Mouse (Mus musculus): ENCODE measurements at regions not wholly inside any gene's neighbourhood (a gene's known extent, or its start where the extent isn't known, plus 50 kb on each side); places are given as distances from the start of the nearest gene placed in this dataset.

- no peak for DNase-seq (ENCODE audit: low read depth, low spot score)
These were observed 267.1 kb upstream of the Dynlrb2 start for GRCm38 (mm10) chr8:116237561-116238100.

DNA sequence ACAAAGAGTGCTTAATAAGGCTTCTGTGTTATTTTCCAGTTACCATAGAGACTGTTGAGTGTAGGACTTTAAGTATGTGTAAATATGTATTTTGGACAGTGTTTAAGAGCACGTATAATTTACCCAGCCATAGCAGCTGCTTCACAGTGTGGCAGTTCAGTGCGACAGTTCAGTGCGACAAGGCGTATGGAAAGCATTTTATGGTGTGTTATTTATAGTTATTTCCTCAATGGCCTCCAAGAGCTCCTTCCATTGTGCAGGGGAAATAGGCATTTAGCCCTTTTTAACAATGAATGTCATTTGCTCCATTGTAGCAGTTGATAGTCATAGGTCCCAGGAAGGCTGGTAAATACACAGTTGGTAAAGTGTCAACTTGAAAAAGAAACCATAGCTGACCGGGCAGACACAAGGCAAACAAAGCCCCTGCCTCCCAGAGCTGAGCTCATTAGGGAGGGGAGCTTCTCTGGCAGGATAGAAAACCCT is 275.1 kb upstream of the Dynlrb2 start:
- DNase-seq (ENCODE audit: low read depth, low spot score): no peak

DNA sequence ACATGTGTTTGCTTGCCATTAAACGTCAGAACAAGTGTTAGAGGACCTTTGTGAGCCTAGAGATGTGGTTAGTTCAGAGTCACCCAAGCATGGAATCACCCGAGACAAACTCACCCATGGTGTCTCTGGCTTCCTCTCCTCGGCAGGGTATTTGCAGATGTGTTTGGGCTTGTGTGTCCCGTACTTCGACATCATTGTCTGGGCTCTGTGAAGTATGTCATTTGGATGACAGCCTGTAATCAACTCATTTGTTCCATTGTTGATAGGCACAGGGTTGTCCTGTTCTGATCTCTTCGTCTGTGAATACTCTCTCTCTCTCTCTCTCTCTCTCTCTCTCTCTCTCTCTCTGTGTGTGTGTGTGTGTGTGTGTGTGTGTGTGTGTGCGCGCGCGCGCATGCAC is 277.8 kb upstream of the Dynlrb2 start:
- DNase-seq (ENCODE audit: low read depth, low spot score): no peak

DNA sequence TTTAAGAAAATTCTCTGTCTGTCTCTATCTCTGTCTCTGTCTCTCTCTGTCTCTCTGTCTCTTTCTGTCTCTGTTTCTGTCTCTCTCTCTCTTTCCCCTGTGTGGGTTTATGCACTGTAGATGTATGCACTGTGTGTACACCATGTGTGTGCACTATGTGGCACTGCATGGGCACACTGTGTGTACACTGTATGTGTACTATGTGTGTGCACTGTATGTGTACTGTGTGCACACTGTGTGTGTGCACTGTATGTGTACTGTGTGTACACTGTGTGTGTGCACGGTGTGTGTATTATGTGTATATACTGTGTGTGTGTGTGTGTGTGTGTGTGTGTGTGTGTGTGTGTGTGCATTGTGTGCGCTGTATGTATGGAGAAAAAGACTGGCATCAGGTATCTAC is 281.5 kb upstream of the Dynlrb2 start:
- DNase-seq (ENCODE audit: low read depth, low spot score): no peak

DNA sequence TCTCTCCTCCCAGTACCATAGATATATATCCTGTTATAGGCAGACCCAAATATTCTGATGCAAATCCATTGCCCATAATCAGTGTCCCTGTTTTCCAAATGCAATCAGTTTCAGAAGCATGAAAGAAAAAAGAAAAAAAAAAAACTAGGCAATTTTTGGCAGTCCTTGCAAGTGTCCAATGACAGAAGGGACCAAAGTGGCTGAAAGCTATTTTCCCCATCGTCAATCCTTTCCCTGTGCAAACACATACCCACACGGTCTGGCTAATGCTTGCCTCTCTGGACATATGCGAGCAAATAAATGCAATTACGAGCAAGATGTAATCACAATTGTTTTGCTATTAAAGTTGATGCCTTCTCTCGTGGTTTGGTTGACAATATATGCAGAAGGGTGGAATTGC is 288.9 kb upstream of the Dynlrb2 start:
- no peak for DNase-seq (ENCODE audit: low read depth, low spot score)

DNA sequence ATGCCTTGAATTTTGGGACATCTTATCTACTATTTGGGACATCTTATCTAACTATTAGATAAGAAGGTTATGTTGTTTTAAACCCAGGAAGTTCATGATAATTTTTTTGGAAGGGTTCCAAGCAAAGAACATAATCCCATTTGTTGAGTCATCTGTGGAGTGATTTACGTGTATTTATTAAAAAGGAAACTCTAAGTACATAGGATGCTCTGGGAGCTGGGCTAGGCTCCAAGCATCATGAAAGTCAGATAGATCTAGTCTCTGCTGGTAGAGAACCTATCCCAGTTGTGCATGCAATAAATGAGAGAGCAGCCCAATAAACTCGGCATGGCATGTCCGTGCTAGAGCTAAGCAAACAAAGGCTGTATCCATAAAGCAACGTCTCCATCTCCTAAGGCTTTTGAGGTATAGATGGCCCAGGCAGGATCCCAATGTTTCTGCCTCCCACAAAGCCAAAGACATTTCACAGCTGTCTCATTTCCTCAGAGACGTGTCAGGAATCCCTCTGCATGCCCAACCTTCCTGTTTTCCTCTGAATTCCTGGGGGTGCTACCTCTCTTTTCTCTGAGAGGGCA is 289.4 kb upstream of the Dynlrb2 start:
- no peak for DNase-seq (ENCODE audit: low read depth, low spot score)

DNA sequence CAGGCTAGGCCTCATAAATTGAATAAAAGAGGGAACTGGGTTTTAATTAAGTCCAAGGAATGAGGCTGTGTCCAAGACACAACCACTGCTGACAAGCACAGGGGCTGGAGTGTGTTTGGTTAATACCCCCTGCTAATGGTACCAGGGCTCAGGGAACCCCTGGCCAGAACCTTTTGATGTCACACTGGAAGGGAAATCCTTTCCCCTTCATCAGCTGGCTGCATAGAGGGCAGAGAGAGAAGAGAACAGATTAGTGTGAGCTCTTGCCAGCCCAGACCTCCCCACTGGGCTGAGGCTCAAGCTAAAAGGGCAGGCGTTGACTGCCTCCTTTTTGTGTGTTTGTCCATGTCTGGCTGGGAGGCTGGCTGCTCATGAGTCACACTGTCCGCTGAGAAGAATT is 301.1 kb upstream of the Dynlrb2 start:
- peak; percentile 4 for DNase-seq (ENCODE audit: low read depth, low spot score)

GRCm38 (mm10) chr8:116200459-116200999 is 304.2 kb upstream of the Dynlrb2 start:
- no peak for DNase-seq (ENCODE audit: low read depth, low spot score)

DNA sequence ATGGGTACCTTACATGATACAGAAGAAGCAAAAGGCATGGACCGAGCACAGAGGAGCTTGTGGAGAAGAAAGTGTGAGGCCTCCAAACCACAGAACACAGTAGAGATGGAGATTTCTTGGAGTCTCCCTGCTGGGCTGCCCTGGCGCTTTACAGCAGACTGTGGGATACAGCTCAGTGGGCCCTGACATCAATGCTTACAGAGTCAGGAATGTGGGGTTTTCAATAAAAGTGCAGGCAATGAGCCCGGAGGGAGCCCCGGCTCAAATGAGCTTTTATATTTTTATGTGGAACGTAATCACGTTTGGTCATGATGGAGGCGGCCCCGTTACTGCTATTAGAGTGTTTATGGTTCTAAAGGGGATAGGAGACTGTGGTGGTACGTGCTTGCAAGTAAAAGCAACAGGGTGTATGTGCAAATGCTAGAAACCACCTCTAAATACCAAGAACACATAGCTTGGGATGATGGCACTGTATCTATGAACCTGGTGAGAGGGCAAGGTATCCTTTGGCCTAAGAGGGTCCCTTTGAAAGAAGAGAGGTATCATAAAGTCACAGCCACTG is 308.1 kb upstream of the Dynlrb2 start:
- DNase-seq (ENCODE audit: low read depth, low spot score): no peak

DNA sequence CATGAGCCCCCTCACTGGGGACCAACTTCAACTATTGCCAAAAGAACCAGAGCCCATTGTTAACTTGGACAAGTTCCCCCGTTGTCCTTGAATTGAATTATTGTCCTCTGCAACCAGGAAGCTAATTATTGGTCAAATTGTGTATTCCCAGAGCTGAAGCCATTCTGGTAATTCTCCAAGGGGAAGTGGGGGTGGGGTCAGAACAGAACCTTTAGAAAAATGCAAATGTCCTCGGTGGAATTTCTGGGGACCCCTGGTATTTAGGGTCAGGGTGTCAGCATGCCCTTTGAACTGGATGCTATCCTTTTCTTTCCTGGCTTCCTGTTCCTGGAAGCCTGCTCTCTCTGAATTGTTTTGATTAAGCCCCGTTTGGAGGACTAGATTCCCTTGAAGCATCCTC is 312.7 kb upstream of the Dynlrb2 start:
- DNase-seq (ENCODE audit: low read depth, low spot score): no peak

DNA sequence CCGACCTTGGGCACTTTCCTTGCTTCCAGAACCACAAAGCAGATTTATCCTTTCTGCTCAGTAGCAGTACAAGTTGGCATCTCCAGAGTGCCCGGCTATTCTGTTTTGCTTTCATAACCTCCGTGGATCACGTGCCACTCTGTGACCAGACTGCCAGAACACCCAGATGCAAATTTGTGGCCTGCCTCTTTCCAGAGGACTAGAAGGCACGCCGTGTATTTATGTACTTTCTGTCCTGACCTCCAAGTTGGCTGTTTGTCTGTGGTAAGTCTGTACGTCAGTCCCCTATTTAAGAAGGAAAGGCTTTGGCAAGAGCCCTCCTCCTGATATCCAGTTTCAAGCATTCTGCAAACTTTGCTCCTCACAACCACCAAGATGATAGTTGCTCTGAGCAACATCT is 319.6 kb upstream of the Dynlrb2 start:
- DNase-seq (ENCODE audit: low read depth, low spot score): no peak

GRCm38 (mm10) chr8:116184241-116184640 is 320.5 kb upstream of the Dynlrb2 start:
- no peak for DNase-seq (ENCODE audit: low read depth, low spot score)

GRCm38 (mm10) chr8:116177946-116178345 is 326.8 kb upstream of the Dynlrb2 start:
- DNase-seq (ENCODE audit: low read depth, low spot score): peak; percentile 39

- no peak for DNase-seq (ENCODE audit: low read depth, low spot score)
These were observed 329.9 kb upstream of the Dynlrb2 start for GRCm38 (mm10) chr8:116174891-116175290.

DNA sequence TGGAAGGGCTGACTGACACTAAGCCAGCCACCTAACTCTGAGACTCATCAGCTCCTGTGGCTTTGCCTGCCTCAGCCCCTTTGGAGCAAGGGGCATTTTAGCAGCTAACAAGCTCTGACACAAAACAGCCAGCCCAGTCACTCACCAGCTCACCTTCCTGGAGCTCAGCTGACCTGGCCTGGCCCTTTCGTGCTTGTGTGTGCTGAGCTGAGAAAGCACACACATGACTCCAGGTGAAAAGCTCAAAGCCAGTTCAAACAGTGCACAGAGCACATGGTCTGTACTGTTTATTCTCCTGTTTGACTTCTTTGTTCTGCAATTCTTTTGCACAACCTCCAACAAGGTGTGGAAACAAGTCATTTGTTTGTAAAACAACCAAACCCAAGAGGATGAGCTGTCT is 330.8 kb upstream of the Dynlrb2 start:
- no peak for DNase-seq (ENCODE audit: low read depth, low spot score)

DNA sequence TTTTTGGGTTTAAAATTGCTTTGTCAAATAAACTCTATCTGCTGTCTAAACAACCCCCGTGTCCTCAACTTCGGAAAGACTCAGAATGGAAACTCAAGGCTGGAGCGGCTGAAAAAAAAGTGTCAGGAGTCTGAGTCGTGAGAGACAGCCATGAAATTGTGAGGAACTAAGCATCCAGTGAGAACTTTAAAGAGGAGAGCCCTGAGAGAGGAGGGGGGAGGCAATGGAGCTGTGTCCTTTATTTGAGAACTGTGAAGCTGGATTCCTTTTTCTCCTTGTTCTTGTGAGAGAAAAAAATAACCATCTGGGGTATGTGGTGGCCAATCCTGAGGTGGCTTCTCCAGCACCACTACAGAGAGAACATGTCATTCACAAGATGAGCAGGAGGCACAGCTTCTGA is 336.9 kb upstream of the Dynlrb2 start:
- no peak for DNase-seq (ENCODE audit: low read depth, low spot score)

DNA sequence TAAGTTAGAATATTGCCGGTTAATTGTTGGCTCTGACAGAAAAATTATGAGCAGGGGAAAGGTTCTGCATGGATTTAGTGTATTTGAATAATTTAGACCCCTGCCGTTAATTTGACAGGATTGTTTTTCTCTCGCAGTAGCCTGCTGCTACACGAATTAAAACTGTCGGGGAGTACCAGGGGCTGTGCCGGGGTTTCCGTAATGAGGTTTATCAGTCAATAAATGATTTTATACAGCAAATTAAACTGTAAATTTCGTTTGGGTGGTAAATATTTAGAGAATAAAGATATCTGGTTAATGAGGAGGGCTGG is 339.8 kb upstream of the Dynlrb2 start:
- no peak for DNase-seq (ENCODE audit: low read depth, low spot score)

GRCm38 (mm10) chr8:116164190-116164988 is 340.4 kb upstream of the Dynlrb2 start:
- DNase-seq (ENCODE audit: low read depth, low spot score): no peak

DNA sequence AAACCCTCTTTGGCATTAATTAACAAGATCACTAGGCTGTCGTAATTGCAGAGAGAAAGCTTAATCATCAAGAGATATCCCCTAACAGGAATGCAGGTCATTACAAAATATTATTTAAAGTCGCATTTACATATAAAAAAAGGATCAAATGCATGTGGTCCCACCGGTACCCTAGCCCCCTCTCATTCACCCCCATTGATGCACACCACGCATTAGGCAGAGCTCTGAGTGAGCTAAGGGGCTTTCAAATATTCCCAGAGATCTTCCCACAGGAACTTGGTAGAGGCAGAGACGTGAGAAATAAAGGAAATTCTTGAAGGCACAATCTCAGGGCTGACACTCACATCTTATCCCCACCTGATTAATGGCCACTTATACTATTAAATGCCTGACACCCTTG is 343.8 kb upstream of the Dynlrb2 start:
- DNase-seq (ENCODE audit: low read depth, low spot score): no peak

DNA sequence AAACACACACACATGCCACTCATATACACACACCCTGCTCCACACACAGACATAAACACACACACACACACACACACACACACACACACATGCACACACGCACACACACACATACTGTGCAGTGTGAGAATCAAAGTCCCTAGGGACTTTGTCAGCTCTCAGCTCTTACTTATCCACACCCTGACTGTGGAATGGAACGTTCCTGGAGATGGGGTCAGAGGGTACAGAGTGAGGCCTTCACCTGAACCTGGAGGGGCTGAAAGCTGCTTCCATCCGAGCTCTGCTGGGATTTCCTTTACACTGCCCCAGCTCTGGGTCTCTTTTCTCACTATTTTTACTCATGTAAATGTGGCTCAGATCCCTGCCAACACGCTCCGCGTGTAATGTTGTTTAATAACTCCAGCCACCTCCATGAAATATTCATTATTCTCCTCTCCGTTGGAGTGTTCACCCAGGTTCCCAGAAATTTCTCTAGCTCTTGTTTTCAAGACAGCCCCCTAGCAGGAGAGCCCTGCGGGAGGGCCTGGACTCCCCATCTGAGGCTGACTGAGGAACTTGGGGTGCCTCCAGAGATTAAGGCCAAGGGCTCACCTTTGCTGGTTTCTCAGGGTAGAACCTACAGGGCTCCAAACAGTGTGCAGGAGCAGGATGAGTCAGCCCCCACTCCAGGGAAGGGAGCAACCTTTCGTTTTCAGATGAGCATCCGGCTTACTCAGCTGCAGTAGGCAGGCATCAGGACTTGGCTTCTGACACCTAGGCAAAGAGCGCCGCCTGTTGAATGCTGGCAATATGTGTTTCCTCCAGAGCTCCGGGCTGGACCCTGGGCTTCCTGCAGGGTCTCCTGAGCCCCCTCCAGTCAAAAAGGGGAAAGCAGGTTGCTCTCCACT is 360.8 kb upstream of the Dynlrb2 start:
- DNase-seq (ENCODE audit: low read depth, low spot score): peak; percentile 92

DNA sequence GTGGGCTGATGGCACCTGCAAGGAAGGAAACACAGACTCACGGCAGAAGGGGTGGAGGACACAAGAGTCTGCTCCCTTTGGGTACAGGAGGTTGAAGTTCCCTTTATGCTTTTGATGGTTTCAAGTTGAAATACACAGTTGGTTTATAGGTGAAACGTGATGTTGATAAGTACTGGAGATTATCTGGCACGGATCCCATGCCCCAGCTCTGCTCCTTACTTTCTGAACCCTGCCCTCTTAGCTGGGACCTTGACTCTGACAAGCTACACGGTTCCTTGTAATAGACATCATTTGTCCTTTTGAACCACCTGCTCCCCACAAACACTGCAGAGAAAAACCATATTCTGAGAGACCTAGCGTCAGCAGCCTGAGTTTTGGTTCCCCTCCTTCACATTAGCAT is 363.4 kb upstream of the Dynlrb2 start:
- DNase-seq (ENCODE audit: low read depth, low spot score): no peak

DNA sequence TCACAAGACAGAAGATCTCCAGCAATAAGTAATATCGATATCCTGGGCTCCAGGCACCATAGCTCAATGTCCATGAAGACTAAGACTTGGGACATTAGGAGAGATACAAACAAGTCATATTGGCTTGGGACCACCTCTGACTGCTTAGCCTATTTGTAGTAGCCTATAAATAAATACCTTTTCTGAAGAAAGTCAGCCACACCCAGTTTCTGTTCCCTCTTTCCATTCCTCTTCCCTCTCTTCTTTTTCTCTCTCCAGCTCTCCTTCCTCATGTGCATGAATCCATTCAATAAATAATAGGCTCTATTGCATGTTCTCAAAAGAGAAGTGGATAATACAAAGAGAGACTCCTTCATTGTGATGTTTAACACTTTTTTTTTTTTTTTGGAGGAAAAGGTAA is 364.8 kb upstream of the Dynlrb2 start:
- DNase-seq (ENCODE audit: low read depth, low spot score): no peak

All from 3T3-L1 (cell line).